Mouse (Mus musculus) erythroid progenitor cell, adult 5-6 weeks (primary cell): ENCODE data around the gene Gstt3. TPM values are rescaled to one million over a fixed set of nuclear protein-coding genes. Genes with fewer than 3 reads are reported as not detected.

Experiments
- ATAC-seq: replicated peaks from 2 replicates; pipeline ENCODE4 v1.8.0; 2016; ENCODE audit warnings: moderate number of reproducible peaks, mild to moderate bottlenecking, moderate TSS enrichment, inconsistent platforms; ENCODE audit not compliant: poor library complexity, low FRiP score, severe bottlenecking
- total RNA-seq, 2 experiments: library from RNA; stranded (forward) in 1 of 2; stranded (reverse) in 1 of 2; fragments of 150-400 nt in 1 of 2; fragments of 186-747, 209-891 nt in 1 of 2; gene quantifications; 2 replicates each; pipeline versions ENCODE4 v1.2.3 to v1.2.4; 2015 to 2017; ENCODE audit warnings: low replicate concordance in 2 of 2

Gene Gstt3
- total RNA-seq, 2 experiments from 2014 or later, result 1.3 TPM; not detected in 1

GRCm38 (mm10) chr10:75725449-75725848 lies 55.8 kb downstream of the Gstt3 start:
- no peak for ATAC-seq

Other genes starting within 250 kb of the Gstt3 start
- gene Lrrc75b, start 221.1 kb downstream of the Gstt3 start, total RNA-seq (2015; ENCODE audit: low replicate concordance), result not detected in 2 replicates
- not detected in 2 replicates for gene Lrrc75b, start 221.1 kb downstream of the Gstt3 start, total RNA-seq (2017; ENCODE audit: low replicate concordance)
- gene Ggt1, start 219.8 kb downstream of the Gstt3 start, total RNA-seq (2015; ENCODE audit: low replicate concordance), result not detected in 2 replicates
- not detected in 2 replicates for gene Ggt1, start 219.8 kb downstream of the Gstt3 start, total RNA-seq (2017; ENCODE audit: low replicate concordance)
- 1.1 TPM in 1 of 2 replicates, not detected in the other for gene Ggt5, start 192.1 kb downstream of the Gstt3 start, total RNA-seq (2015; ENCODE audit: low replicate concordance)
- 0.39 TPM in 1 of 2 replicates, not detected in the other for gene Ggt5, start 192.1 kb downstream of the Gstt3 start, total RNA-seq (2017; ENCODE audit: low replicate concordance)
- gene Susd2, start 137.4 kb downstream of the Gstt3 start, total RNA-seq (2015; ENCODE audit: low replicate concordance), result 2.5 and 3.4 TPM in 2 replicates
- 2.1 and 2.3 TPM in 2 replicates for gene Susd2, start 137.4 kb downstream of the Gstt3 start, total RNA-seq (2017; ENCODE audit: low replicate concordance)
- gene Cabin1, start 17.1 kb downstream of the Gstt3 start, total RNA-seq (2015; ENCODE audit: low replicate concordance), result 108 and 136 TPM in 2 replicates
- 115 and 143 TPM in 2 replicates for gene Cabin1, start 17.1 kb downstream of the Gstt3 start, total RNA-seq (2017; ENCODE audit: low replicate concordance)
- 33.5 TPM in 1 of 2 replicates, not detected in the other for gene Ddt, start 8.0 kb downstream of the Gstt3 start, total RNA-seq (2015; ENCODE audit: low replicate concordance)
- gene Ddt, start 8.0 kb downstream of the Gstt3 start, total RNA-seq (2017; ENCODE audit: low replicate concordance), result not detected in 2 replicates
- gene Gm20441, start 460 bp downstream of the Gstt3 start, total RNA-seq (2015; ENCODE audit: low replicate concordance), result not detected in 2 replicates
- gene Gm20441, start 460 bp downstream of the Gstt3 start, total RNA-seq (2017; ENCODE audit: low replicate concordance), result not detected in 2 replicates
- 25.6 and 29.3 TPM in 2 replicates for gene Gstt1, start 17.2 kb upstream of the Gstt3 start, total RNA-seq (2015; ENCODE audit: low replicate concordance)
- 18.0 and 25.6 TPM in 2 replicates for gene Gstt1, start 17.2 kb upstream of the Gstt3 start, total RNA-seq (2017; ENCODE audit: low replicate concordance)
- not detected in 2 replicates for gene Gstt4, start 41.1 kb upstream of the Gstt3 start, total RNA-seq (2015; ENCODE audit: low replicate concordance)
- gene Gstt4, start 41.1 kb upstream of the Gstt3 start, total RNA-seq (2017; ENCODE audit: low replicate concordance), result not detected in 2 replicates
- 18.4 and 20.5 TPM in 2 replicates for gene Gstt2, start 56.0 kb upstream of the Gstt3 start, total RNA-seq (2015; ENCODE audit: low replicate concordance)
- 9.8 and 42.0 TPM in 2 replicates for gene Gstt2, start 56.0 kb upstream of the Gstt3 start, total RNA-seq (2017; ENCODE audit: low replicate concordance)
- 49.4 and 54.9 TPM in 2 replicates for gene Mif, start 78.8 kb upstream of the Gstt3 start, total RNA-seq (2015; ENCODE audit: low replicate concordance)
- 14.8 and 26.6 TPM in 2 replicates for gene Mif, start 78.8 kb upstream of the Gstt3 start, total RNA-seq (2017; ENCODE audit: low replicate concordance)
- not detected in 2 replicates for gene Derl3, start 112.0 kb upstream of the Gstt3 start, total RNA-seq (2015; ENCODE audit: low replicate concordance)
- not detected in 2 replicates for gene Derl3, start 112.0 kb upstream of the Gstt3 start, total RNA-seq (2017; ENCODE audit: low replicate concordance)
- 50.1 and 67.9 TPM in 2 replicates for gene Smarcb1, start 140.2 kb upstream of the Gstt3 start, total RNA-seq (2015; ENCODE audit: low replicate concordance)
- gene Smarcb1, start 140.2 kb upstream of the Gstt3 start, total RNA-seq (2017; ENCODE audit: low replicate concordance), result 32.1 and 39.3 TPM in 2 replicates
- gene Chchd10, start 151.7 kb upstream of the Gstt3 start, total RNA-seq (2015; ENCODE audit: low replicate concordance), result 101 and 127 TPM in 2 replicates
- 40.2 and 60.3 TPM in 2 replicates for gene Chchd10, start 151.7 kb upstream of the Gstt3 start, total RNA-seq (2017; ENCODE audit: low replicate concordance)
- gene Mmp11, start 155.1 kb upstream of the Gstt3 start, total RNA-seq (2015; ENCODE audit: low replicate concordance), result 0.72 TPM in 1 of 2 replicates, not detected in the other
- gene Mmp11, start 155.1 kb upstream of the Gstt3 start, total RNA-seq (2017; ENCODE audit: low replicate concordance), result 0.68 TPM in 1 of 2 replicates, not detected in the other
- 525 and 583 TPM in 2 replicates for gene Gm867, start 159.3 kb upstream of the Gstt3 start, total RNA-seq (2015; ENCODE audit: low replicate concordance)
- gene Gm867, start 159.3 kb upstream of the Gstt3 start, total RNA-seq (2017; ENCODE audit: low replicate concordance), result 86.0 and 101 TPM in 2 replicates
- gene Vpreb3, start 161.6 kb upstream of the Gstt3 start, total RNA-seq (2015; ENCODE audit: low replicate concordance), result 85.1 and 89.7 TPM in 2 replicates
- 31.5 and 39.7 TPM in 2 replicates for gene Vpreb3, start 161.6 kb upstream of the Gstt3 start, total RNA-seq (2017; ENCODE audit: low replicate concordance)
- not detected in 2 replicates for gene Gm5134, start 173.1 kb upstream of the Gstt3 start, total RNA-seq (2015; ENCODE audit: low replicate concordance)
- gene Gm5134, start 173.1 kb upstream of the Gstt3 start, total RNA-seq (2017; ENCODE audit: low replicate concordance), result not detected in 2 replicates